Mouse (Mus musculus): ENCODE measurements at regions not wholly inside any gene's neighbourhood (a gene's known extent, or its start where the extent isn't known, plus 50 kb on each side); places are given as distances from the start of the nearest gene placed in this dataset.

DNA sequence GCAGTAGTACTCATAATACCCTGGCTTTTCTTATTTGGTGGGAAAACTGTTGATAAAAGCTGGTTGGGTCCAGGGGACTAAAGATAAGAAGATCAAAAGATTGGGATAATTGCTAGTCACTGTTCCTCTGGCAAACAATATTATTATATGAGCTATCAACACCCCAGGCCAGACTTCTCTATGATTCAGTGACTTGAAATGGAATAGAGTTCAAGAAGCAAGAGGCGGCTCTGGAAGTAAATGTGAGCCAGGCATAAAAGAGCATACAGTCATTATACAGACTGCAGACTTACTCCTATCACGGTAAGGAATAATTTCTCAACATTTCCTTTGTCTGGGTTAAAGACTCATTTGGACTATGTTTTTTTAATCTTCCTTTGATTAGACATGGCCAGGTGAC lies 278.5 kb upstream of the Acvr2a start:
- Histone ChIP-seq H3K36me3 (ENCODE audit: control insufficient read depth, insufficient read depth) (no peaks in the 10 kb centered on the region), H3K4me1 (ENCODE audit: control insufficient read depth, insufficient read depth, low read length) (no peaks in the 10 kb centered on the region), H3K27me3 (ENCODE audit: control insufficient read depth, insufficient read depth, low read length) (no peaks in the 10 kb centered on the region), H3K9me3 (replicated peaks; ENCODE audit: control insufficient read depth, low read length) (no peaks in the 10 kb centered on the region), H3K4me3 (ENCODE audit: low read length) (no peak overlapping the region), H3K27ac (ENCODE audit: low read length) (no peak overlapping the region), H3K9ac (ENCODE audit: low read length) (no peak overlapping the region), H3K4me2 (ENCODE audit: low read depth, low read length) (no peak overlapping the region)
- 84% methylated on average over 2 of the region's 2 CpGs for WGBS
- no peak for ATAC-seq (replicated peaks; ENCODE audit: extremely low read depth, insufficient read depth, low FRiP score)

DNA sequence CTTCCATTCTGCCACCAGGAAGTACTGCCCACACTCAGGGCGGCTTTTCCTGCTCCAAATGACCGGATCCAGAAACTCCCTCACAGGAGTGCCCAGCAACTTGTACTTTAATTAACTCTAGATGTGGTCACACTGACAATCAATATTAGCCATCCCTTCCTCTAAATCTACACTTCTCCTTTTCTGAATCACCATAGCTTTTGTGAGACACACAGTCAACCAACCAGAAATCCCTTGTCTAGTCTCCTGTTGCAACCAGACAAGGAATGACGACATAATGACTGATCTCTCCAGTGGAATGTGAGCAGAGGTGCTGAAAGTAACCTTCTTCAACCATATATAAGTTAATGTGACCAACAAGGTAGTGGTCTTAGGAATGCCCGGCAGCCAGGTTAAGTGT lies 277.0 kb upstream of the Acvr2a start:
- Histone ChIP-seq H3K36me3 (ENCODE audit: control insufficient read depth, insufficient read depth) (no peaks in the 10 kb centered on the region), H3K27me3 (ENCODE audit: control insufficient read depth, insufficient read depth, low read length) (no peaks in the 10 kb centered on the region), H3K27ac (ENCODE audit: low read length) (no peak overlapping the region), H3K9ac (ENCODE audit: low read length) (no peak overlapping the region), H3K4me3 (ENCODE audit: low read length) (no peak overlapping the region), H3K4me2 (ENCODE audit: low read depth, low read length) (no peak overlapping the region), H3K4me1 (ENCODE audit: control insufficient read depth, insufficient read depth, low read length) (no peaks in the 10 kb centered on the region), H3K9me3 (replicated peaks; ENCODE audit: control insufficient read depth, low read length) (no peaks in the 10 kb centered on the region)
- WGBS = 79% methylated on average over 4 of the region's 4 CpGs
- no peak for ATAC-seq (replicated peaks; ENCODE audit: extremely low read depth, insufficient read depth, low FRiP score)

DNA sequence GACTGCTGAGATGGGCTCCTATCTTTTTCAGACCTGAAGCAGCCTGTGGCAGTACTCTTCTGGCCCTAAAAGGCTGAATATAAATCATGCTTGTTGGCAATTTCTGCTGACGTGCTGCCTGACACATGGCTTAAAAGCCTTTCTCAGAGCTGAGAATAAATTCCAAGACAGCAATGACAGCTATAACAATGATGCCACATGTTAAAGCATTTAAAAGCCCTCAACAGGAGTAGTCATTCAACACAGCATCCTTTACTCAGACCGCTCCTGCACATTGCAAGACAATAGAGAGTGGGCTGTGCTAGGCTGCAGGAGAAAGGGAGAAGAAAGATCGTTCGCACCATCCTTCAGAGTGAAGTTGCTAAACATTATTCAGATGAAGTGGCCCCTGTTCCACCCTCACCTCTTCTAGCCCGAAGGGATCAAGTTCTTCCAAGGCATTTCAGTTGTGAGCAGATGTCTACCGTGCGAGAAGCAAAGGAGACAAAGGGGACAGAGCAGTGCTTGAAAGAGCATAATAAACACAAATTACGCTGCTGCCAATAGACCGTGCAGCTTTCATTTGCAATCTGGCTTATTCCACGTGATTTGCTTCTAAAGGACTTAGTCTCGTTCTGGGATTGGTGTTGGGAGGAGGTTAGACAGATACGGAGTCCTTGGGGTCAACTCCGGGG lies 275.1 kb upstream of the Acvr2a start:
- H3K27ac ChIP-seq (ENCODE audit: low read length) = peak overlapping the region; percentile 27; the same call in 1 of the 2 replicates
- H3K36me3 ChIP-seq (ENCODE audit: control insufficient read depth, insufficient read depth) = no peaks in the 10 kb centered on the region
- ATAC-seq (replicated peaks; ENCODE audit: extremely low read depth, insufficient read depth, low FRiP score) = no peak

DNA sequence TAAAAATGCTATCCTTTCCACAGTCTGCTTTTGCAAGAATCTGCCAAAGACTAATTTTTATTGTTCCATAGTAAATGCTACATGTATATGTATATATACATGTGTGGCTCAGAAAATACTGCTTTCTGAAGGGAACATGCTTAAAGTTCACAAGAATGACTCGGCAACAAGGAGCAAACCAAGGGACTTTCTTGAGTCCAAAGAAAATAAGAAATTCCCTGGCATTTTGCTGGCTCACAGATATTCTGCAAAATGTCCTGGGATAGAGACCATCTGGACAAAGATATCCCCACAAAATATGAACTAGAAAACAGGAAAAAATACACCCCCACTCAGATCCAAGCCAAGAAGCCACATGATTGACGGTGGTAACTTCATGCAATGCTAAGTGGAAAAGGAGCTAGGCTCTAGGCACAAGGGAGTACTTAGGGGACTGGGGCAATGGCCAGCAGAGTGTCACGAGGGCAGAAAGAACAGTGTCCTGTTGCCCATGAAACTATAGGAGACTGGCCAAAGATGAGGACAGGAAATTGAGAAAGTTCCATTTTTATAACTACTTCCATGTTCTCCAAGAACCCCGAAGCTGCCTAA lies 274.3 kb upstream of the Acvr2a start:
- Histone ChIP-seq H3K9me3 (replicated peaks; ENCODE audit: control insufficient read depth, low read length) (no peaks in the 10 kb centered on the region), H3K4me3 (ENCODE audit: low read length) (no peak overlapping the region), H3K9ac (ENCODE audit: low read length) (no peak overlapping the region), H3K4me2 (ENCODE audit: low read depth, low read length) (no peak overlapping the region), H3K4me1 (ENCODE audit: control insufficient read depth, insufficient read depth, low read length) (no peaks in the 10 kb centered on the region), H3K27me3 (ENCODE audit: control insufficient read depth, insufficient read depth, low read length) (no peaks in the 10 kb centered on the region), H3K36me3 (ENCODE audit: control insufficient read depth, insufficient read depth) (no peaks in the 10 kb centered on the region), H3K27ac (ENCODE audit: low read length) (no peak overlapping the region)
- ATAC-seq (replicated peaks; ENCODE audit: extremely low read depth, insufficient read depth, low FRiP score) = no peak; the same call in 1 of the 2 replicates
- 62% methylated on average over 4 of the region's 4 CpGs for WGBS

More for the DNA sequence above, 275.1 kb upstream of the Acvr2a start:
- 69% methylated on average over 13 of the region's 13 CpGs for WGBS
- Histone ChIP-seq H3K4me1 (ENCODE audit: control insufficient read depth, insufficient read depth, low read length) (no peaks in the 10 kb centered on the region), H3K27me3 (ENCODE audit: control insufficient read depth, insufficient read depth, low read length) (no peaks in the 10 kb centered on the region), H3K4me2 (ENCODE audit: low read depth, low read length) (no peak overlapping the region), H3K9me3 (replicated peaks; ENCODE audit: control insufficient read depth, low read length) (no peaks in the 10 kb centered on the region), H3K4me3 (ENCODE audit: low read length) (no peak overlapping the region), H3K9ac (ENCODE audit: low read length) (no peak overlapping the region)

DNA sequence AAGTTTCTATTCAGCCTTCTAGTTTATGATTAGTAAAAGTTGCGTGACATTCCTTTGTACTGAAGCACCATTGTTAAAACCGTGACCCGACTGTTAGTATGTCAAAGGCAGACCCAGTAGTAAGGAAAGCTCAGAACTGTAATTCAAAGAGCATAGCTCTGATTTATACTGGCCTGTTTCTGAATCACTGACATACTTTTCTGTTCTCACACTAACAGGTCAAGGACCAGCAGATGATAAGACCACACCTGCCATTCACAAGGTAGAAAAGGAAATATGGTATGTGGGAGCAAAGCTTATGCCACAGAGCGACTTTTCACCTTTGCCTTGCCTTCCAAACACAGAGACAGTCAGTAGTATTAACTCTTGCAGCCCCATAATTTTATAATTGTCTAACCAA lies 269.5 kb upstream of the Acvr2a start:
- no peak overlapping the region for H3K4me3 ChIP-seq (ENCODE audit: low read length)
- no peaks in the 10 kb centered on the region for H3K36me3 ChIP-seq (ENCODE audit: control insufficient read depth, insufficient read depth)
- ATAC-seq (replicated peaks; ENCODE audit: extremely low read depth, insufficient read depth, low FRiP score) = no peak
- no peak overlapping the region for H3K4me2 ChIP-seq (ENCODE audit: low read depth, low read length)
- no peaks in the 10 kb centered on the region for H3K4me1 ChIP-seq (ENCODE audit: control insufficient read depth, insufficient read depth, low read length)
- no peak overlapping the region for H3K27ac ChIP-seq (ENCODE audit: low read length)
- no peaks in the 10 kb centered on the region for H3K9me3 ChIP-seq (replicated peaks; ENCODE audit: control insufficient read depth, low read length)
- WGBS = 74% methylated on average over 4 of the region's 4 CpGs
- no peak overlapping the region for H3K9ac ChIP-seq (ENCODE audit: low read length)
- H3K27me3 ChIP-seq (ENCODE audit: control insufficient read depth, insufficient read depth, low read length) = no peaks in the 10 kb centered on the region

DNA sequence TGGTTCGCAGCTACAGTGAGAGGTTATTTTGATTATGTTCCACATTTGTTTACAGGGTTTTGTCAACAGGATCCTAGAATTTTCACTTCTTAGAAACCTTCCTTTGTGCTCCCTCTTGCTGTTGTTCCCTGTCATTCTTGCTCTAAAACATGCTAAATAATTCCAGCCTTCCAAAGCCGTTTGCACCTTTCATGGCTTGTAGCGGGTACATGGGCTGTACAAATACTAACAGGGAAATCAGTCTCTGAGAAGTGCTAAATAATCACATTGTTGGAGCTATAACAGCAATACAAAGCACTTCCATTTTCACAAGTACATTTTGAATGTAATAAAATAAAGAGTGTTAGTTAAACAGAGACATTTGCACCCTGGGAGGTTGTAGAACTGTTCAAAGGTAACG lies 268.8 kb upstream of the Acvr2a start:
- H3K9me3 ChIP-seq (replicated peaks; ENCODE audit: control insufficient read depth, low read length) = no peaks in the 10 kb centered on the region
- H3K27ac ChIP-seq (ENCODE audit: low read length) = no peak overlapping the region
- no peaks in the 10 kb centered on the region for H3K36me3 ChIP-seq (ENCODE audit: control insufficient read depth, insufficient read depth)
- H3K4me2 ChIP-seq (ENCODE audit: low read depth, low read length) = no peak overlapping the region
- H3K4me1 ChIP-seq (ENCODE audit: control insufficient read depth, insufficient read depth, low read length) = no peaks in the 10 kb centered on the region
- H3K9ac ChIP-seq (ENCODE audit: low read length) = no peak overlapping the region
- ATAC-seq (replicated peaks; ENCODE audit: extremely low read depth, insufficient read depth, low FRiP score) = no peak
- no peak overlapping the region for H3K4me3 ChIP-seq (ENCODE audit: low read length)
- WGBS = 88% methylated on average over 4 of the region's 4 CpGs
- H3K27me3 ChIP-seq (ENCODE audit: control insufficient read depth, insufficient read depth, low read length) = no peaks in the 10 kb centered on the region

DNA sequence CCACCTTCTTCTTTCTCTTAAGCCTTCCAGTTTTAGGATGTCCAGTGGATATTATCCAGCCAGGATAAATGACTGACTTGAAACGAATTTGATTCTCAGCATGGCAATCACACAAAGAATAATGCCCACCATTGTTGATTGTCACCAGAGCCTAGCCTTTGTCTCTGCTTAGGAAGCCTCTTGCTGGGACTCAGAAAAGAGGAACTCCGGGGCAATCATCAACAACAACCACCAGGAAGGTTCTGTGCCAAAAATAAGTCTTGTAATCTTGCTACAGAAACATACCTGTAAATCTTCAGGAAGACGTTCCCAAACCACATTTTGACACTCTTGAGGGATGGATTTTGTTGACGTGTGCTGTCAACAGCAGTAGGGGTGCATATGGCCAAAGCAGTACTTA lies 268.2 kb upstream of the Acvr2a start:
- no peaks in the 10 kb centered on the region for H3K36me3 ChIP-seq (ENCODE audit: control insufficient read depth, insufficient read depth)
- no peak overlapping the region for H3K9ac ChIP-seq (ENCODE audit: low read length)
- no peak for ATAC-seq (replicated peaks; ENCODE audit: extremely low read depth, insufficient read depth, low FRiP score)
- H3K4me3 ChIP-seq (ENCODE audit: low read length) = no peak overlapping the region
- no peaks in the 10 kb centered on the region for H3K4me1 ChIP-seq (ENCODE audit: control insufficient read depth, insufficient read depth, low read length)
- H3K4me2 ChIP-seq (ENCODE audit: low read depth, low read length) = no peak overlapping the region
- no peaks in the 10 kb centered on the region for H3K9me3 ChIP-seq (replicated peaks; ENCODE audit: control insufficient read depth, low read length)
- no peaks in the 10 kb centered on the region for H3K27me3 ChIP-seq (ENCODE audit: control insufficient read depth, insufficient read depth, low read length)
- 45% methylated on average over 4 of the region's 4 CpGs for WGBS
- no peak overlapping the region for H3K27ac ChIP-seq (ENCODE audit: low read length)

DNA sequence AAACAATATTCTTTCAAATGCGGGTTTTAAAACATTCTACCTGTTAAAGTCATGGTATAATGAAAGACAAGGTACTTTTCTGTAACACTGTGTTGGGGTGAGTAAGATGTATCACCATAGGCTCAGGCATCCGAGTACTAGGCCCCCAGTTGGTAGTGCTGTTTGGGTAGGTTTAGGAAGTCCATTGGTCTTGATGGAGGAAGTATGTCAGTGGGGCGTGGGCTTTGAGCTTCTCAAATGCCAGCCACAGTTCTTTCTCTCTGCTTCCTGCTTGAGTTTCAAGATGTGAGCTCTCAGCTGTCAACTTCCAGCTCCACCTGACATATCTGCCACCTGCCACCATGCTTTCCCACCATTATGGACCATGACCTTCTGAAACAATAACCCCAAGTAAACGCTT lies 267.7 kb upstream of the Acvr2a start:
- H3K4me1 ChIP-seq (ENCODE audit: control insufficient read depth, insufficient read depth, low read length) = no peaks in the 10 kb centered on the region
- no peak overlapping the region for H3K9ac ChIP-seq (ENCODE audit: low read length)
- 76% methylated on average over 4 of the region's 4 CpGs for WGBS
- no peak for ATAC-seq (replicated peaks; ENCODE audit: extremely low read depth, insufficient read depth, low FRiP score)
- H3K9me3 ChIP-seq (replicated peaks; ENCODE audit: control insufficient read depth, low read length) = no peaks in the 10 kb centered on the region
- no peaks in the 10 kb centered on the region for H3K36me3 ChIP-seq (ENCODE audit: control insufficient read depth, insufficient read depth)
- no peak overlapping the region for H3K4me3 ChIP-seq (ENCODE audit: low read length)
- H3K27ac ChIP-seq (ENCODE audit: low read length) = no peak overlapping the region
- H3K4me2 ChIP-seq (ENCODE audit: low read depth, low read length) = no peak overlapping the region
- no peaks in the 10 kb centered on the region for H3K27me3 ChIP-seq (ENCODE audit: control insufficient read depth, insufficient read depth, low read length)

DNA sequence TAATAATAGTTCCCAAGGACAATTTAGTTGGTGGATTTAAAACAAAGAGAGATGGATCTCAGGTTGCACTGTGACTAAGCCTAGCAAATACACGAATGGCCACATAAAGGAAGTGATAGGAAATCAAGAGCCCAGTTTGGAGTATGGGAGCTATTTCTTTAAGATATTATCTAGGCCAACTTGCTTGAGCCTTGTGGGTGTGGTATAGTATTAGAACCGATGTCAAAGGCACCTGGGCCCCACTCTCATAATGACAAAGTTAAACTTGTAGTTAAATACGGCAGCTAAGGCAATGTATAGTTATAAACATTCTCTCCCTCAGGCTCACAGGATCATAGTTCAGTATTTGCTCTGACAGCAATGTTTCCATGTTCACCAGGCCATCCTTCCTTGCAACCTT lies 257.3 kb upstream of the Acvr2a start:
- 70% methylated on average over 3 of the region's 3 CpGs for WGBS
- no peak for ATAC-seq (replicated peaks; ENCODE audit: extremely low read depth, insufficient read depth, low FRiP score)
- Histone ChIP-seq H3K27me3 (ENCODE audit: control insufficient read depth, insufficient read depth, low read length) (no peaks in the 10 kb centered on the region), H3K4me3 (ENCODE audit: low read length) (no peak overlapping the region), H3K27ac (ENCODE audit: low read length) (no peak overlapping the region), H3K4me2 (ENCODE audit: low read depth, low read length) (no peak overlapping the region), H3K36me3 (ENCODE audit: control insufficient read depth, insufficient read depth) (no peaks in the 10 kb centered on the region), H3K9ac (ENCODE audit: low read length) (no peak overlapping the region), H3K4me1 (ENCODE audit: control insufficient read depth, insufficient read depth, low read length) (no peaks in the 10 kb centered on the region), H3K9me3 (replicated peaks; ENCODE audit: control insufficient read depth, low read length) (no peaks in the 10 kb centered on the region)
